Mouse (Mus musculus) adrenal gland, postnatal 25 days (tissue): ENCODE measurements around the gene Six4. TPM values are rescaled to one million over a fixed set of nuclear protein-coding genes. Genes with fewer than 3 reads are reported as not detected.
"Not testable (repeated sequence)": the region's sequence is repeated elsewhere in the genome, so short reads cannot be mapped to it uniquely, and the experiment has no call there.

ENCODE experiments used
- DNase-seq: peaks from one replicate; pipeline ENCODE4 v3.0.0; 2021; ENCODE audit warnings: mixed read lengths
- total RNA-seq: library from RNA; stranded (reverse); gene quantifications from 2 replicates; pipeline ENCODE4 v1.2.3, GENCODE M21; 2021

The Six4 gene
- total RNA-seq, 1 experiment from 2014 or later, result 1.3 TPM

DNA sequence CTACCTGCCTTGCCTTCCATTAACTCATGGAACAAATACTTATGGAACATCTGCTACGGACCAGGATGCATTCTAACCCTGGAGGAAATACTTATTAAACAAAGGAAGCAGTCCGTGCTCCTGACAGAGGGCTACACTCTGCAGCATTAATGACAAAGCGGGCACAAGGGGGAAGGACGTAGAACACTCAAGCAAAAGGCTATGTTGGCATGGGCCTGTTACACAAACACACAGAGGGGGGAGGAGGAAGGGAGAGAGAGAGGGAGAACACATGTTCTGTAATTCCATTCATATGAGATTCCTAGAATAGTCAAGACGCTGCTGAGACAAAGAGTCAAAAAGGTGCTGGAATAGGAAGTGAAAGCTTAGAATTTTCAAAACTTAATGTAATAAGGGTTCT lies 24.8 kb downstream of the Six4 start:
- no peak for DNase-seq

GRCm38 (mm10) chr12:73087086-73087485 lies 26.2 kb downstream of the Six4 start:
- no peak for DNase-seq

GRCm38 (mm10) chr12:73085739-73086630 lies 27.3 kb downstream of the Six4 start:
- DNase-seq, result no peak

GRCm38 (mm10) chr12:73083773-73084172 lies 29.5 kb downstream of the Six4 start:
- DNase-seq, result no peak

GRCm38 (mm10) chr12:73081828-73082227 lies 31.4 kb downstream of the Six4 start:
- not testable (repeated sequence) for DNase-seq

- no peak for DNase-seq
Measured at GRCm38 (mm10) chr12:73060805-73061410, 52.3 kb downstream of the Six4 start.

DNA sequence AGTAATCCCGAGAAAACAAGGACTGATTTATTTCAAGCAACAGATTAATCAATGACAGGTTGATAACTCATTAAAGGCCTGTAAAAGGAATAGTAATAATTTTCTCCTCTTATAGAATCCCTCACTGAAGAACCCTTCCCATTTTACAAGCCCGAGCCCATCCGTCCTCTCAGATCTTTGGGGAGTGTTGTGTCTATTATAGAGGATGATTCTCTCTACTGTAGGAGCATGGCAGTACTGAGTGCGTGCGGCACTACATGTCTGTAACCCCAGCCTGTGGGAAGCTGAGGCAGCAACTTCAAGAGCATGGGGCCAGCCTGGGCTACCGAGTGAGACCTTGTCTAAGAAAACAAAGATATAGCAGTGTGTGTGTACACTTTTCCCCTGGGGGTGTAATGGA lies 55.8 kb downstream of the Six4 start:
- DNase-seq, result no peak

GRCm38 (mm10) chr12:73055451-73055850 lies 57.8 kb downstream of the Six4 start:
- DNase-seq, result no peak

GRCm38 (mm10) chr12:73054576-73055185 lies 58.6 kb downstream of the Six4 start:
- DNase-seq, result no peak

DNA sequence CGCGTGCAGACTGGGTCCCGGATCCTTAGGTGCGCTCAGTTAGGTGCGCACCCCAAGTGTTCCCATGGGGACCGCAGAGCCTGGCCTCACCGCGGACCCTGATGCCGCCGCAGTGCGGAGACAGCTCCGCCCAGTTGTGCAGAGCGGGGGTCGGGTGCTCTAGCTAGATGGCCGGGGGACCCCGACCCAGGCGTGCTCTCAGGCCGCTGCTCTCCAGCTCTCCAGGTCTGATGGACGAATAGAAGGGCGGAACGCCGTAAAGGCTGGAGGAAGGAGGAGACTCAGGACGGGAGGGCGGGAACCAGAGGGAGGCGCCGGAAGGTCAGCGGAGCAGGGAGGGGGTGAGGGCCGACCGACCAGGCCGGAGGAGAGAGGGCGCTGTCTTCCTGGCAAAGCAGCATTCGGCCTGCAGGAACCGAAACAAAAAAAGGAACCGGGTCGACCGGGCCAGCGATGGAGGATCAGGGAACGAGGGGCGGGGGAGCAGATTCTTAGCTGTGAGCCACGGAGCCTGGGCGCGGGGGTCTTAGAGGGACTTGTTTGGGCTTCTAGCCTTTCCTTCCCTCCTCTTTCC lies 59.5 kb downstream of the Six4 start, which contains the start of gene Six1:
Gene Six1 (minus strand): TSS at position 220 of the 574 bp plus-strand sequence.
- DNase-seq, result peak; percentile 80

GRCm38 (mm10) chr12:73052651-73053591 lies 60.3 kb downstream of the Six4 start:
- DNase-seq, result no peak

DNA sequence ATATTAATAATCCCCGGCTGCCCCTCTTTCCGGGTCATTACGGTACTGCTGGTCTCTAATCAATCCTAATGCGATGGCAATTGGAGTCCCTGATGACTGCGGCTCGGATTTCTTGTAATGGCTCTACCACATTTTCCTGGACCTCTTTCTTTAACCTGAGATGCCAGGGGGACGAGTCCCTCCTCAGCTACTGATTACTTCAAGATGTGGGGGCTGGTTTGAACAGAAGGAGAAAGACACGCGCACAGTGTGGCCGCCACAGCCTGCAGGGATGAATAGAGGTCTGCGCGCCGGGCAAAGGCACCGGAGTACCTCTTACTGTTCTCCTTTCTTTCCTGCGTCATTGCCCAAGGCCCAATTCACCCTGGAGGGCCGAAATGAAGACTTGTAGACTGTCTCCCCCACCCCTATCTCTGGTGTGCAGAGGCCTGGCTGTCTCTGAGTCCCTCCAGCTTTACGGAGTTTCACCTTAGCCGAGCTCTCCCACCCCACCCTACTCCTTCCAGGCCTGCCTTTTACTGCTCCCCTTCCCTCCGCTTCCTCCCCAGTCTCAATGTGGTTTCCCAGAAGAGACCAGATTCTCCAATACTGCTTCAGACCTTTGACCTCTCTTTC lies 61.1 kb downstream of the Six4 start:
- no peak for DNase-seq

- no peak for DNase-seq
Measured at GRCm38 (mm10) chr12:73050811-73051580, 62.3 kb downstream of the Six4 start.

- DNase-seq, result no peak
Measured at GRCm38 (mm10) chr12:73050305-73050704, 63.0 kb downstream of the Six4 start.

Other genes with a start within 250 kb of the Six4 start
- gene Six6, start 173.6 kb downstream of the Six4 start, total RNA-seq, result not detected in 2 replicates
- gene 4930447C04Rik, start 172.7 kb downstream of the Six4 start, total RNA-seq, result 0.61 TPM in 1 of 2 replicates, not detected in the other
- gene Six1, start 59.6 kb downstream of the Six4 start, total RNA-seq, result 1.6 and 4.2 TPM in 2 replicates
- 15.6 and 28.4 TPM in 2 replicates for gene Mnat1, start 10.3 kb upstream of the Six4 start, total RNA-seq
- gene Trmt5, start 173.3 kb upstream of the Six4 start, total RNA-seq, result 13.8 and 14.5 TPM in 2 replicates
- 8.9 and 12.9 TPM in 2 replicates for gene Slc38a6, start 173.3 kb upstream of the Six4 start, total RNA-seq